Mouse (Mus musculus): ENCODE data around the gene Pdha1.

DNA sequence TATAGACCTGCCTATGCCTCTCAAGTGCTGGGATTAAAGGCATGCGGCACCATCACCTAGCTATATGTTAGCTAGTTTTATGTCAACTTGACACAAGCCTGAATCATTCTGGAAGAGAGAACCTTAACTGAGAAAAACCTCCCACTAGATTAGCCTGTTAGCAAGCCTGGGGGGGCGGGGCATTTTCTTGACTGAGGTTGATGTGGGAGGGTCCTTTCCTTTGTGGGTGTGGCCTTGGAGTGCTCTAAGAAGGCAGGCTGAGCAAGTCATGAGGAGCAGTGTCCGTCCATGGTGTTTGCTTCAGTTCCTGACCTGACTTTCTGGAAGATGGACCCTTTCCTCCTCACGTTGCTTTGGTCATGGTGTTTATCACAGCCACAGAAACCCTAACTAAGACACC, 8.6 kb upstream of the Pdha1 start:
- no peak for TF ChIP-seq CTCF (IDR thresholded peaks at IDR 0.05; ENCODE audit: borderline replicate concordance, insufficient read depth, low read length)
- no peak for TF ChIP-seq POLR2A (IDR thresholded peaks at IDR 0.05; ENCODE audit: low read depth, low read length)
